Mouse (Mus musculus): ENCODE measurements at regions not wholly inside any gene's neighbourhood (a gene's known extent, or its start where the extent isn't known, plus 50 kb on each side); places are given as distances from the start of the nearest gene placed in this dataset.
A peak's percentile ranks its signal among the peaks of the same experiment; 100 is the strongest.

DNA sequence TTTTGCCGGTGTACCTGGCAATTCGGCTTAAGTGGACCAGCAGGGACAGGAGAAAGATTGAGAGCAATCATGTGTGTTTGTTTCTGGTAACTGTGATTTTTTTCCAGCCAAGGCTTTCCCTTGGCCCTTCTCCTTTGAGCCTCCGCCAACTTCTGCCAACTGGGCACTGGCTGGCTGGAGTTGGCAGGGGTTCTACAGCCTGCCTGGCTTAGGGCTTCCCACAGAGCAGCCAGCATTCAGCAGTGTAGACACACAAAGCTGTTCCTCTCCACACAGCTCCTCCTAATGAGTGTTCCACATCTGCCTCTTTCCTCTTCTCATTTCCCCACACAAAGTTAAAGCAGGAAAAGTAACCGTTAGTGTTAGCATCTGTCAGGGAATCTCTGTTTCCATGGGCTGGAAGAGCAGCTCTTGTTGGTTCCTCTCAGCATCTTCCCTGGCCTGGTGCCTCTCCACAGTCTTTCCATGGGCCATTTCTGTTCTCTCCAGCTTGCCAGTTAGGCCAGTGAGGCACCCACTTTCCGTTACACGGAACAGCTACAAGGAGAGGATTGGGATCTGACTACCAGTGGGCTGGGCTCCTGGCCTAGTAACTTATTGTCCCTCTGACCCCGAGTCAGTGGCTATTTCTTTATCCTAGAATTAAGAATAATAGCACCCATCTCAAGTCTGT lies 68.0 kb upstream of the Rbm24 start:
- peak; percentile 33 to 72 for DNase-seq (ENCODE audit: low spot score in 2 of 2)

DNA sequence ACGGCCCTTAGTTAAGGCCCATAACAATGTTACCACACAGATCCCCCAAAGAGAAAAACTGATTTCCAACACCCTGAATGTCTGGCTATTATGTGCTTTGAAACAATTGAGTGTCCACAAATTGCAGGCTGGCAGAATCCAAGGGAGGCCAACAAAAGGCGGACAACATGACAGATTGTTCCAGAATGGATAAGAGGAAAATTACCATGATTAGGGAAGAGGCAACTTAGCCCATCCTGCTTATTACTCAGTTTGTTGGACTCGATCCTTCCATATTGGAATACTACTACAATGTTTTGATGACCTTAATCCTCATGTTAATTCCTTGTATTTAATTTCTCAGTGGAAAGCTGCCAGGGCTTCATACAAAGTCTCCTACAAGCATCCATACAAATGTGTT lies 62.9 kb upstream of the Rbm24 start:
- no peak for DNase-seq (ENCODE audit: low spot score in 2 of 2)

DNA sequence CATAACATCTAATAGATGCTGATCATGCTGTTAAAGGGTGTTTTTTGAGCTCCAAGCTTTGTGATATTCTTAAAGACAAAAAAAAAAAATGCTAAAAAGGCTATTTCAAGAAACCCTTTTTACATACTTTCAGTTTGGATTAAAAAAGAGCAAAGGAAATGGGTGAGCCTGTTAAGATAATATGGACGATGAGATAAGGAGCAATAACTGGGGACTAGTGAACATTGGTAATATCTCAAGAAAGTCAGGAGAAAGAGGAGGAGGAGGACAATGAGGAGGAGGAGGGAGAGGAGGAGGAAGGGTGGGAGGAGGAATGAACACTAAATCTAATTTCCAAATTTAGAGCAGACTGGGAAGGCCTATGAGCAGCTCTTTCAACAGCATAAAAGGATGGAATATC lies 62.3 kb upstream of the Rbm24 start:
- no peak for DNase-seq (ENCODE audit: low spot score in 2 of 2)

DNA sequence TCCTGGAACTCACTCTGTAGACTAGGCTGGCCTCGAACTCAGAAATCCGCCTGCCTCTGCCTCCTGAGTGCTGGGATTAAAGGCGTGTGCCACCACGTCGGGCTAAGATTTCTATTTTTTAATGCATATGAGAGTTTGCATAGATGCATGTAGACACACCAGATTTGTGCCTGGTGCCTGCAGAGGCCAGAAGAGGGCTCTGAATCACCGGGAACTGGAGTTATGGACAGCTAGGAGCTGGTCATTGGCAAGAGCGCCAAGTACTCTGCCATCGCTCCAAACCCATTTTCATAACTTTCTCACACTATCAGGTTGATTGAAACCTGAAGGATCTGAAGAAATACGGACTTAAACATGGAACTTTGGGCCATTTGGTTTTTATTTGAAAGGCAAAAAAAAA lies 61.2 kb upstream of the Rbm24 start:
- no peak for DNase-seq (ENCODE audit: low spot score in 2 of 2)

DNA sequence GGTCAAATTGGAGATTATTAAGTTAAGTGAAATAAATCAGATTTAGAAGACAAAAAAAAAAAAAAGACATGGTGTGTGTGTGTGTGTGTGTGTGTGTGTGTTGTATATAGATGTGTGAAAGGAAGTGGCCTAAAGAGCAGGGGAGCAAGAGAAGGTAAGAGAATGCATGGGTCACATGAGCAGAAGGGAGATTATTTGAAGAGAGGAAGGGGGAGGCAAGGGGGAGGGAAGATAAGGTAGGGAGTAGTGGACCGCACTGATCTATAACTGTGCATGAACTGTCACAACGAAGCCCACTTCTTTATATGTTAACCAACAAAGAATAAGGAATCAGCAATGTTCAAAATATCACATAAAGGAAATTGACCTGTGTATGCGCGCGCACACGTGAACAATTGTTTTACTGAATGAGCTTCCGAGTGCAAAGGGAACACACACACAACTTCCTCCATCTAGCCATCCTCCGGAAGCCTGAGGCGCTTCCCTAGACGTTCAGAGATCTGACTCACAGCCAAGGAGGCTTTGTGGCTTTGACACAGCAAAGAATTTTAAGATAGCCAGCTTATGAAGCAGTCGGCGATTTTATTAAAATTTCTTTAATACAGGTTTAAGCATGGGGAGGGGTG lies 57.6 kb upstream of the Rbm24 start:
- no peak for DNase-seq (ENCODE audit: low spot score in 2 of 2)

DNA sequence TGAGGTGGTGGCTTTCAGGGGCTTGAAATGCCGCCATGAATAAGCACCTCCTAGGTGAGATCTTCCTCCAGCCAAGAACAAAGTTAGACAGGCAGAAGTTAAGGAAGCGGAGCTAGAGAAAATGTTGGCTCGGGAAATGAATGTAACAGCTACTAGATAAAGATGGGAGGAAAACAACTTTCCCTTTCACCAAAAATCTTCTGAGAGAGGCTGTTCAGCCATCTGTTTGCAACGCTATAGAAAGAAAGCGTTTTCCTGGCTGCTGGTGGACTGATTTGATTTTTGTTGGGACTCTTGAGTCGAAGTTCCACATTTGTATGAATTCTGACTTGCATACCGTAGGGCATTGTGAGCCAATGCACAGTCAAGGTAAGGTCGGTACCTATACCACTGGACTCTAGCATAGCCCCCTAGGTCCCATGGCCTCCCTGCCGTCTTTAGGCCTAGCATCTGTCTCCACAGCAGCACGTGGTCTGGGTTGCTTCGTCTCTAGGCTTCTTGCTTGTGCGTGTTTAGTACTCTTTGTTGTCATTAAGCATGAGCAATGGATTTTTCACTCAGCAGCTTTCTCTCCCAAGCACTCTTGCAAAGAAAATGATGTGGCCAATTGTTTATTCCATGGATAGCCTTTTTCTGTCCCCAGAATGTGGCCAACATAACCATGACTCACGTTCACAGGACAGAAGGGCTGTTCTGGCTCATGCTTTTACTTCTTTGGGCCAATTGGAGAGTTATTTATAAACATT lies 54.6 kb upstream of the Rbm24 start:
- no peak for DNase-seq (ENCODE audit: low spot score in 2 of 2)

DNA sequence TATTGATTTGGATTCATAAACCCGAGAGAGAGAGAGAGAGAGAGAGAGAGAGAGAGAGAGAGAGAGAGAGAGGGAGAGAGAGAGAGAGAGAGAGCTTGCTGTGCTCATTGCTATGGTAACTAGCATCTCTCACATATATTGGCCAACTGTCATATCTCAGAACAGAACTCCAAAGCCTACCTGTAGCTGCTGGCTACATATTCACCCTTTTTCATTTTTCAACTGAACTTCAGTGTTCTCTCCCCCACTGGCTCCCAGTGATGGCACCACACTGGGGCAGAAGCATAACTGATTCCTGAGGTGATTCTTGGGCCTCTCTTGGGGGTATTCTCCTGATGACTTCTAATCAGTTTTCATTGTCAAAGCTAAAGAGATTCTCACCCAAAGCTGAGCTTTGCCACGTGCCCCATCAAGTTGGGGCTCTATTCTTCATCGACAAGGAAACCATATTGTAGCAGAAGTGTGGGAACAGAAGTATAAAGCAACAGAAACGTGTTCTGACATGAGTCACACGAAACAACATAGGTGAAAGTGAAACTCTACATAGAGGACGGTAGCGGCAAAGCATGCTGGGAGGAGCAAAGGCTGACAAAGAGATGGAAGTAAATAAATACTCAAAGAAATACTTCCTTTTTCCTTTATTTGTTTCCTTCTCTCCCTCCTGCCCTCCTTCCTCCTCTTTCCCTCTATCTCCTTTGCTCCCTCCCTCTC lies 53.9 kb upstream of the Rbm24 start:
- DNase-seq (ENCODE audit: low spot score in 2 of 2), result no peak

DNA sequence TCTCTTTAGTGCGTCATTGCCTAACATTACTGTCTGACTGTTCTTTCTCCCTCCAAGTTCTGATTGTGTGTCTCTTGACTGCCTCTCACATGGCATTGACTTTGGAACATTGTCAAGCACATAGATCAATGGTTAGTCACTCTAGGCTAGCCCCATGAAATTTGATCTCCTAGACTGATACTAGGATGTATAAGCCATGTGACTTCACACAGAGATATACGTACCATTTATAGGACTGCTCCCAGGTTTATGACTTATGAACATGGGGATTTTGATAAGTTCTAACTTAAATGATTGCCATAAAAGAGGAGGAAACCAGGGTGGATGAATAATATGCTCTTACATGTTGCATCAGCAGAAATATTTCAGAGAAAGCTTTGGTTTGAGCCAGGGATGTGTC lies 52.9 kb upstream of the Rbm24 start:
- DNase-seq (ENCODE audit: low spot score in 2 of 2), result no peak
